Mouse (Mus musculus) heart, postnatal 0 days (tissue): Measurements from ENCODE around the gene Kif24.

Source experiments
- CTCF ChIP-seq: IDR thresholded peaks from 2 replicates; pipeline ENCODE4 v1.5.1; 2016; ENCODE audit warnings: antibody characterized with exemption, control low read depth, low read depth
- EP300 ChIP-seq: IDR thresholded peaks from 2 replicates; pipeline ENCODE4 v1.6.1; 2016; ENCODE audit warnings: antibody characterized with exemption, low read depth

- TF ChIP-seq EP300 (no peak), CTCF (no peak)
These were observed 5.5 kb upstream of the Kif24 start for GRCm38 (mm10) chr4:41470051-41470683.
